Mouse (Mus musculus): Measurements from ENCODE around the gene Slc16a5.
"Not testable (repeated sequence)": the region's sequence is repeated elsewhere in the genome, so short reads cannot be mapped to it uniquely, and the experiment has no call there.

The Slc16a5 gene

DNA sequence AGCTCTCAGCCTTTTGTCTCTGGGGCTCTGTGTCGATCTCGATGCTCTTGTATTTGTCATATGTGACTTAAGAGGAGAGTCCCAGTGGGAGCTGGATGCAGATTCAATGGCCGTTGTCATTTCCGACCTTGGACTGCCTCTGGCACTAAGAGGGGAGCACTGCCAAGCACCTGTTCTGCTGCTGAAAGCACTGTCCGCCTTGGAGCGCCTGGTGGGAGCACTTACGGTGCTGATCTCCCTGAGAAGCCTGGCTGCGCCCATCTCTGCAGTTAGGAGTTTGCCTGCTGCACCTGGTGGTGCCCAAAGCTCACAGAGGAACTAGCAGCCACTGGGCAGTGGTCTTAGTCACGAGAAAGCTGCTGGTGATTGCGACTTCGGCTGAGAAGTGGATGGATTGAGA lies 21.0 kb downstream of the Slc16a5 start:
- DNase-seq = no peak

DNA sequence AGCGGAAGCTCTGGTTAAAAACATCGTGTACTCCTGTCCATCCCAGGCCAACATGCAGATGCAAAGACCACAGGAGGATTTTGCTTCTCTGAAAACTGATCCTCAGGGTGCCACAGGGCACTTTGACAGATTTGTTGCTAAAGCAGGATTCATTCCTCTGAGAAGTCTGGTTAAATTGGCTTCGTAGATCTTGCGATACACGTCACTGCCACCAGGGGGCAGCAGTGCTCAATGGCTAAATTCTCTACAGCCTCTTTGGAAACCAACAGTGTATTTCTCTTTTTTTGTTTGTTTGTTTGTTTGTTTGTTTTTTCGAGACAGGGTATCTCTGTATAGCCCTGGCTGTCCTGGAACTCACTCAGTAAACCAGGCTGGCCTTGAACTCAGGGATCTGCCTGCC lies 21.5 kb downstream of the Slc16a5 start:
- DNase-seq = peak; percentile 66

DNA sequence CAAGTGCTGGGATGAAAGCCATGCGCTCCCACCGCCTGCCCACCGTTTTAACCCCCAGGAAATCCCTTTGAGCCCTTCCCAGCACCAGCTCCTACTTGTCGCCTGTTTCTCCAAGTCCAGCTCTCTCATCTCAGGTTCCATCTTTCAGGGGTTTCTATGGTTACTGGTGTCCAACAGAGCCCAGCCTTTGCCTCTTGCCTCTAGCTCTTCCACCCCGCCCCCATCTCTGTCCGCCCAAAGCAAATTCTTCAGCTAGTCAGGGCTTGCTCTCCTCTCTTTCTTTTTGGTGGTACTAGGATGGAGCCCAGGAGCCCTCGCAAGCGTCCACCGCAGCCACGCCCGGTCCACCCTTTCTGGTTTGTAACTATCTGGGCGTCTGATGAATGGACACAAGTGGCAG lies 22.9 kb downstream of the Slc16a5 start:
- DNase-seq = no peak

DNA sequence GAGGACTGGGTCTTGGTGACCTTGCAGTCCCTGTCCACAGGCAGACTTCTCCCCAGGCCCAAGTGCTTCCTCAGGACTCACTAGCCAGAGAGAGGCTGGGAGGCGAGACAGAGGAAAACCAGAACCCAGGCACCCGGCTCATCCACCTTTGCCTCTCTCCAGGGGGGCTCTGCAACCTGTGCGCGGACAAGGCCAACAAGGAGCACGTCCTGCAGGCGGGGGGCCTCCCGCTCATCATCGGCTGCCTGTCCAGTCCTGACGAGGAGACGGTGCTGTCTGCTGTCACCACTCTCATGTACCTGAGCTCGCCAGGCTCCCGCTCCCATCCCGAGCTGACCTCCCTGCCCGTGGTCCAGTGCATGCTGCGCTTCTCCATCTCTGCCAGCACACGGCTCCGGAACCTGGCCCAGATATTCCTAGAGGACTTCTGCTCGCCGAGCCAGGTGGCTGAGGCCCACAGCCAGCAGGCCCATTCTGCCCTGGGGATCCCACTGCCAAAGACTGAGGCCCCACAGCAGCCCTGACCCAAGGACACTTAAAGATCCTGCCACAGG lies 26.4 kb downstream of the Slc16a5 start:
- peak; percentile 83 for DNase-seq

DNA sequence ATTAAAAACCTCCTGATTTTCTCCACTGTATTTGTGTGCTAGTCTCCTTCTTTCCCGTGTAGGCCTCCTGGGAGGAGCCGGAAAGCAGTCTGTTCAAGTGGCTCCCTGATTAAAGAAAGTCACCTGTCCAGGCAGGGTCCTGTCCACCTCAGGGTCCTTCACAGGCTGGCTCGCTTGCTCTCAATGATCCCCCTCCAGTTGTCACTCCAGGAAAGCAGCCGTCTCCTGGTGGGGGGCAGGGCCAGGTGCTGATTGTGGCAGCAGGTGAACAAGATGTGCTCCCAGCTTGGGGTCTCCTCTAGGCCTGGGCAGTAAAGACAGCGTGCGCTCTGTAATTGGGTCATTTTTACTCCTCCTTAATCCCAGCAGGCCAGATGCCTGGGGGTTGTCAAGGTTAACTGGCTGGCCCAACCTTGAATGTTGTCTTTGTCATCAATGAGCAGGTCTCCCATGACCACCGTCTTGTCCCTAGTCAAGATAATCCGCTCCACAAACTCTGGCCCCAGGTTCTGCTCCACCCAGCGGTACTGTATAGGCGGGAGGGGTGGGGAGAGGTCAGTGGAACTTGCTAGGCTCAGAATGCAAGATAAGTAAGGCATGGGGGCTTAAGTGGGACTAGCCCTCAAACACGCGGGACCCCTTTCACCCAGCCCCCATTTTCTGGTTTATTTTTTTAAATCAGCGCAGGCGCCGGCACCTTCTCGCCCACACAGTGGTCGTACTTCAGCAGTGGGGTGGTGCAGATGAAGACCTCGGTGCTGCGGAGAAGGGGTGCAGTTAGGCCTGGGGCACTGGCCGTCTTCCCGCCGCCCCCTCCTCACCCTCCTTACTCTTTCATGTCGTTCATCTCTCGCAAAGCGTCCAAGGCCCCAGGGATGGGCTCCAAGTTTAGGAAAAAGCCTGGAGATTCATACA lies 28.4 kb downstream of the Slc16a5 start:
- DNase-seq = no peak

DNA sequence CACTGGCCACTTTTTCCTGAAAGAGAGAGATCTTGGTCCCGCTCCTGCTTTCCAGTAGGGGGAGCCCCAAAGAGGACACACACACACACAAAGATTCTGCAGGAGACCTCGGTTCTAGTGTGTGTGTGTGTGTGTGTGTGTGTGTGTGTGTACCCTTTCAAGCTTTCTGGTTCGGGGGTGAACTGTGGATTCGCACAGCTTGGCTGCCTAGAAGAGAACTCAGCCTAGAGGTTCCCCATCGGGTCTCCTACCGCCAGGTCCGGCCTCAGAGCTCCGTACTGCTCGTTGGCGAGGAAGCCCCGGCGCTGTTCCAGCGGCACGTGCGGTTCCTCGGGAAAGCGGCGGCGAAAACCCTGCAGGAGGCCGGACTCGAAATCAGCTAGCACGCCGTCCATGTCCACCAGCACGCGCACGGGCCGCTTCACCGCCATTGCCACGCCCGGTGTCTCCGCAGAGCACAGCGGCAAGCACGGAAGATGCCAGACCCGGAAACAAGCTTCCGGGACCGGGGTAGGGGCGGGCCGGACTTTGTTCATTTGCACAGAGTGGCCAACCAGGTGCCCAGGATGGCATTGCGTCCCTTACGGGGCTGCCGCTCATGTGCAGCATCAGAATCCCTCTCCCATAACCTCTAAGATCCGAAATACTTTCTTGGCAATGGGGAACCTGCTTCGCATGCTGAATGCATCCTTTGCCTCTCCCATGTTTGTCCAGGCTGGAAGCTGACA lies 29.2 kb downstream of the Slc16a5 start, which contains the start of gene Nt5c:
Gene Nt5c, minus strand, starts transcription at position 507 of the 728 bp plus-strand sequence.
- DNase-seq = peak; percentile 85

DNA sequence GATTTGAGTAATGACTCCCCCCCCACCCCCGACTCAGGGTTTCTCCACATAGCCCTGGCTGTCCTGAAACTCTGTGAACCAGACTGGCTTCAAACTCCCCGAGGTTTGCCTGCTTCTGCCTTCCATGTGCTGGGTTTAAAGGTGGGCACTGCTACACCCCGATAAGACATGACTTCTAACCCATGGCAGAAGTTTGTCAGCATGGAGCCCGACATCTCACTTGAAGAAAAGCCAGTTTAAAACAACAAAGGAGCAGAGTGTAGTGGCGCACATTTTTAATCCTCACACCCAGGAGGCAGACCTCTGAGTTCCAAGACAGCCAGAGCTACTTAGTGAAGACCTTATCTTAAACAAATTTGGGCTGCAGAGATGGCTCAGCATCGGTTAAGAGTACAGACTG lies 30.1 kb downstream of the Slc16a5 start:
- no peak for DNase-seq

DNA sequence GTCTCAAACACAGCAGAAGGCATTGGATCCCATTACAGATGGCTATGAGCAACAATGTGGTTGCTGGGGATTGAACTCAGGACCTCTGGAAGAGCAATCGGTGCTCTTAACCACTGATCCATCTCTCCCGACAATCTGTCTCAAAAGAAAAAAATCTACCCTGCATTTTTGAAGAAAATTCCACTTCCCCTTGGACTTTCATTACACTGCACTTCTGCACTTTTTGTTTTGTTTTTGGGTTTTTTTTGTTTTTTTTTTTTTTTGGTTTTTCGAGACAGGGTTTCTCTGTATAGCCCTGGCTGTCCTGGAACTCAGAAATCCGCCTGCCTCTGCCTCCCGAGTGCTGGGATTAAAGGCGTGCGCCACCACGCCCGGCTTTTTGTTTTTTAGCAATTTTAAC lies 34.3 kb downstream of the Slc16a5 start:
- DNase-seq = not testable (repeated sequence)

DNA sequence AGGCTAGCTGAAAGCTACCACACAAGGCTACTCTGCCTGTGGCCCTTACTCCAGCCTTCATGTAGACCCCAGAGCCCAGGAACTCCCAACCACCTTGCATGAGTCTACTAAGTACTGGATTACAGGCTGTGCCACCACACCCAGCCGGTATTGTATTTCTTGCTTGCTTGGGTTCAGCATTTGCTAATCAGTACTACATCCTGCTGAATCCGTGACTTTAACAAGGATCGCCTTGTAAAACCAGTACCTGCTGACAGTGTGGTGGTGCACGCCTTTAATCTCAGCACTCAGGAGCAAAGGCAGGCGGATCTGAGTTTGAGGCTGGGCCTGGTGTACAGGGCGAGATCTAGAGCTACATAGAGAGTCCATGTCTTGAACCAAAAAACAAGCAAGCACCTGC lies 40.4 kb downstream of the Slc16a5 start:
- DNase-seq = no peak

DNA sequence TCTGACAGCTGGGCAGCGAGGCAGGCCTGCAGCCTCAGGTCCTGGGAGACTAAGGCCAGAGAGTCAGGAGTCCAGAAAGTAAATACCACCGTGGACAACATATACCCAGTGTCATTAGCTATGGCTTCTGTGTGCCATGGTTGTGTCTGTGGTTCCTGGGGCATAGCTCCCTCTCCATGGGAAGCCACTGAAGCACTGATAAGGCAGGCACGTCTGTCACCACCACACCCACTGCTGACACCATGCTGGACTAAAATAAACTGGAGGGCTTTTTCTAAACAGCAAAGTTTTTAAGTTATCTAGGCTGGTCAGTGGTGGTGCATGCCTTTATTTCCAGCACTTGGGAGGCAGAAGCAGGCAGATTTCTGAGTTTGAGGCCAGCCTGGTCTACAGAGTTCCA lies 44.3 kb downstream of the Slc16a5 start:
- no peak for DNase-seq

DNA sequence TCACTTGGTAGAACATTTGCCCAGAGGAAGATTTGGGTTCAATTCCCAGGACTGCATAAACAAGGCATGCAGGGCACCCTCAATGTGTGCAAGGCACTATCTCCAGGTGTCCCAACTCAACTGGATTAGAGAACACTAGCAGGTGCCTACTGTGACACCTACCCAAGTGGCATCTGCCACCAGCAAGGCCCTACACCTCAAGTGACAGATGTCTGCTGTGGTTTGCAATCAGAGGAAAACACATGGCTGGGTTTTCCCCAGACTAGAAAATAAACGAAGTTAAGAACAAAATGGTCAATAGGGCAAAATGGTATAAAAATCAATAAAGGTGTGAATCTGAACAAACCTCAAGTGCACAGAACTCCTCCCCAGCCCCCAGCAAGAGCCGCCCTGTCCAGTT lies 45.8 kb downstream of the Slc16a5 start:
- no peak for DNase-seq

DNA sequence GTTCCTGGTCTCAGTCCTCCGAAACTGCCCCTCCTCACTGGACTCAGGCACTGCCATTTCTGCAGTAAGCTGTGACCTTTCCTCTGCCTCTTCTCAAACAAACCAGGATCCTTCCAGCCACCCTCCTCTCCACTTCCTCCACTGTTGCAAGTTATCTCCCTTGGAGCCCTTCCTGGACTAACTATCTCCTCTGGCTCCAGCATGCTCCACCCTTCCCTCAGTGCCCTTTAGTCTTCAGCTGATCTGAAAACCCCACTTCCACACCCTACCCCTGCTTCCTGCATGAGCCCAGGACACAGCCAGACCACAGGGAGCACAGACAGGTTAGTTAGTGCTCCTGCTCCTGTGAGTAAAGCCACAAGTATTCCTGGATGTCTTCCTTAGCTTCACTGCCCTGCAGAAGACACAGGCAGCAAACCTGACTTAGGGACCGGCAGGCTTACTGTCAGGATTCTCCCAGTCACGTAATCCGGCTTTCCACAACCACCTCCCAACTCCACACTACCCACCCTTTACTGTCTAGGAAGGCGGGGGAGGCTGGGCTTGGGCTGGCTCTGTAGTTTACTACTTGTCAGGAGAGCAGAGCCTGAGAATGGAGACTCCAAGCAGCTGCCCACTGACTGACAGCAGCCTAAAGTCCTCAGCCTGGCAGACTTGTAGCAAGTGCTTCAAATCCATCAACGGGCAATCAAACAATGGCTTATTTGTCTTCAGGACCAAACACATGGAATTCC lies 47.7 kb downstream of the Slc16a5 start:
- no peak for DNase-seq

DNA sequence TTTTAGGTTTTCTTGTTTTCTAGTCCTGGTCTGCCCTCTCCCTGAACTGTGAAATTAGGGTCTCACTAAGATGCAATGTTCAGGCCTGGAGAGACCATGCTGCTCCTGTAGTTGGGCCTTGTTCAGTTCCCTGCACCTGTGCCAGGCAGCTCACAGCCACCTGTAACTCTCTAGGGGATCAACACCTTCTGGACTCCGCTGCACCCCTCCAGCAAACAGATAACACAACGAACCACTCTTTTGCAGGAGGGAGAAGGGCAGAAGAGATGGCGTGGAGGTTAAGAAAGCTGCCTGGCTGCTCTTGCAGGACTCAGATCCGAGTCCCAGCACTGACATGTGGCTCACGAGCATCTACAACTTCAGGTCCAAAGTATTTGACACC lies 48.2 kb downstream of the Slc16a5 start:
- DNase-seq = no peak

DNA sequence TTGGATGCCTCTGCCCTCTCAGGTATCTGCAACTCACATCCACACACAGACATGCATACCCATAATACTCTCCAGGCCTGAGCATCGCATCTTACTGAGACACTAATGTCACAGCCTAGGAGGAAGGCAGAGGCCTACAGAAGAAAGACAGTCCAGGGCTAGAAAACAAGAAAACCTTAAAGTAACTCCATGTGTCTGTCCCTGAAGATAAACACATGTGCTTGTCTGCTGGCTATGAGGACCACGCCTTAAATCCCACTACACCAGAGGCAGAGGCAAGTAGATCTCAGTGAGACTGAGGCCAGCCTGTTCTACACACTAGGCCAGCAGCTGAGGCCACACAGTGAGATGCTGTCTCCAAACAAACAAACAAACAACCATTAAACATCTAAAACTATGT lies 48.8 kb downstream of the Slc16a5 start:
- DNase-seq = no peak

DNA sequence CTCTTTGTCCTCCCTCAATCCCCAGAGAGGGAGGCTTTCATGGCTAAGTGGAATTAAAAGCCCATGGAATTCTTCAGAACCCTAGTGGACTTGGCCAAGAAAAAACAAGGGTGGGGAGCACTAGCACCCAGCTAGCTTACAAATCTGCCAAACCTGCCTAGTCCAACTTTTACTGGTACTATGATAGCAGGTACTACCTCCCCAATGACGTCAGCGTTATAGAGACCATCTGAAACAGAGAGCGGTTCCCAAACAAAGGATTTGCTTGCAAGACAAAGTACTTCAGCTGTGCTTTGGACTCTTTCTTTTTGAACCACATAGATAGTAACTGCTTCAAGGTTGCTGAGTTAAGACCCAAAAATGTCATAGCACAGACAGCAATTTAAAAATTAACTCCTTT lies 49.7 kb downstream of the Slc16a5 start:
- DNase-seq = no peak

DNA sequence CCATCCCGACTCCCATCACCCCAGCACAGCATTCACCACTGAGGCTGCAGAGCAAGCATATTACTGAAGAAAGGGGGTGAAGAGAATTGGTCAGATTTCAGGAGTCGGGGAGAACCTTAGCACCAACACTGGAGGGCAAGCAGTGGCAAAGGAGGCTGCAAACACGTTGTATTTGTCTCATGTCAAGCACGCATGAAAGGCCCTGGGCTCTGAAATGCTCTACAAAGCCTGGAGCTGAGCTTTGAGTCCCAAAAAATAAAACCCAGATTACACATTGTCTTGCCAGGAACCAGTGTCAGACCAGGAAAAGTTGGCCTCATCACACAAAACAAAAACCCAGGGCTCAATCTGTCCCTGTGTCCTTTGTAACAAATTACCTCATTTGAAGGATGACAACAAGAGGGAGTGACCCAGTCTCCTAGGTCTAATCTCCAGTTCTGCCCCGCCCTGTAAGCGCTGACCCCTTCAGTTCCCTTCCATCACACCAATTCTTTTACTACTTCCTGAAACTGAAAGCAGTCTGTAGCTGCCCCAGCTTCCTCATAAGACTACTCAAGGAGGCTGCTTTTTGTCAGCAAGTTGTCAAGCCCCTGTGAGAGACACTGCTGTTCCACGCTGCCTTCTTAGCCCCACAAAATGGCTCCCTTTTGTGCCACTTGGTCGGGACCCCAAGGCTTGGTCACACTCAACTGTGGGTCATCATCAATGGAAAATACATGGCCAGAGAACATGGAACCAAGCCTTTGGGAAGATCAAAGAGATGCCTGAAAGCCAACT lies 50.3 kb downstream of the Slc16a5 start:
- no peak for DNase-seq

DNA sequence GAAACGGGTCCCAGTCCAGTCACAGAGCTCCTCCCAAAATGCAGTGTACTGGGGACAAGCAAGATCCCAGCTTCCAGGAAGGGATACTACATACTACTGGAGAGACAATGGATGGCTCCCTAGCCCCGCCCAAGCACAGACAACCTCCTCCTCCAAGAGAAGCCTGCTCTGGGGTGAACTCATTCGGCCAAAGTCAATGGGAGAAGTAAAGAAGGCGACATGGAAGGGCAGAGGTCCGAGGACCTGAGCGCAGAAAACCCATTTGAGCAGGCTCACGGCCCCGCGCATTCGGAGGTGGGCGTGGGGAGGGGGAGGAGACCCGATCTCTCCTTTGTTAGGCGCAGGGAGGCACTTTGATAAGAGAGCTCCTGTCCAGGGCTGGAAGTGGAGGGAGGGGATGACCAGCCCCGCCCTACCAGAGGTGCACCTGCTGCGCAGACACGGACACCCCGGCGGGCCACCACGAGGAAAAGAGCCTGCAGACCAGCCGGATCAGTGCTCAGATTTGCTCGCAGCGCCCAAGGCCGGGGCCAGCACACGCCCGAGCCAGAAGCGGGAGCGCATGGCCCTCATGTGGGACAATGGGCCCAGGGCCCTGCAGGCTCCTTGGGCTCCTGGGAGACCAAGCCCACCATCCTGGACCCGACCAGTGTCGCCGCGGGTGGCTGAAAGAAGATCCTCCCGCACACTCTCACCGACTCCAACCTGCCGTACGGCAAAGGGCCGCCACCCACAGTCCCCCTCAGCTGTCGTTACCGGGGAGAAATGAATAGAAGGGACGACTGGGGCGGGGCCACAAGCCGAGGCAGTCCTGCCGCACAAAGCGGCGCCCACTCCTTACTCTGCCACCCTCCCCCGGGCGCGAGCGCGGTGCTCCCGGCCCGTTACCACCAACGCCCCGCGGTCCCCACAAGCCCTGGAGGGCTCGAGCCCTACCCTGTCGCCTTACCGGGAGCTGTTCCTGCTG lies 51.3 kb downstream of the Slc16a5 start:
- peak; percentile 60 for DNase-seq

DNA sequence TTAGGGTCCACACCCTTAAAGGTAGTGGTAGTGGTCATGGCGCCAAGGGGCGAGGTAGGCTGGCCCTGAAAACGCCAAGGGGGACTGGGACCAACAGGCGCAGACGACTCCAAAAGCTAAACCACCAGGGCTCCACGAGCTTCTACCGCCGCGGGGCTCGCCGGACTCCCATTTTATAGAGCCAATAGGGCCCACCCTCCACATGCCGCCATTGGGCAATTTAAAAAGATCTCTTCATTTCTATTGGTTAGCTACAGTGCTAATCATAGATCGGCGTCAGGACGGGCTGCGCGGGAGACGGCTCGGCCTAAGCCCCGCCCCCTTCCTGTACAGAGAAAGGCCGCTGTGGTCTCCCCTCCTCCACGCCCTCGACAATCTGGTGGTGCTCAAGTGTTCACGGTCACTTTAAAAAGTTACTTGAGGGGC lies 52.0 kb downstream of the Slc16a5 start, which contains the start of gene Jpt1:
Gene Jpt1, minus strand, starts transcription at position 150 of the 426 bp plus-strand sequence.
- DNase-seq = peak; percentile 97

DNA sequence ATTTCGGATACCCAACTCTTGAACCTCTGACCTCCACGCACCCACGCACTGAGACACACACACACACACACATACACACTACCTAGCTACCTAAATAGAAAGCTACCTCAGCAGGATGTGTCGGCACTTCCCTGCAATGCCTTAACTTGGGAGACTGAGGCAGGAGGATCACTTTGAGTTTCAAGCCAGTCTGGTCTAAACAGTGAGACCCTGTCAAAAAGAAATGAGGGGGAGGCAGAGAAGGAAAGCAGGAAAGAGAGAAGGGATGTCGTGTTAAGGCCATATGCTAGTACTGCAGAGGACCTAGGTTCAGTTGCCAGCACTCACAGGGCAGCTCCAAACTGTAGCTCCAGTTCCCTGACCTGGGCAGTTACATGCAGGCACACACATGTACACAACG lies 52.7 kb downstream of the Slc16a5 start:
- DNase-seq = no peak

DNA sequence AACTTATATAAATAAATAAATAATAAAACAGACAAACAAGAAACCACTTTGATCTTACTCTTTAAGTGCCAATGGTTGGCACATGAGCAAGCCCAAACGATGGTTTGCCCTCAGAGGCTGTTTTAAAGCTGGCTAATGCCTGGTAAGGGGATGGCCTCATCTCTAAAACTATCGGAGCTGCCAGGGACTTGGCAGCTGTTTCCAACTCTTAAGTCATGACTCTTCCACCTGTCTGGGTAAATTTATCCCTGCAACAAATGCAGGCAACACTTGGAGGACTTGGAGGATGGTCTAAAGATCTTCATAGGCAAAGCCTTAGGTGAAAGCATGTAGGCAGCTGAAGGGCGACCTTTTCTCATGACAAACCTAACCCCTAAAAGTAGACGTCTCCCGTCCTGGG lies 54.7 kb downstream of the Slc16a5 start:
- DNase-seq = no peak

DNA sequence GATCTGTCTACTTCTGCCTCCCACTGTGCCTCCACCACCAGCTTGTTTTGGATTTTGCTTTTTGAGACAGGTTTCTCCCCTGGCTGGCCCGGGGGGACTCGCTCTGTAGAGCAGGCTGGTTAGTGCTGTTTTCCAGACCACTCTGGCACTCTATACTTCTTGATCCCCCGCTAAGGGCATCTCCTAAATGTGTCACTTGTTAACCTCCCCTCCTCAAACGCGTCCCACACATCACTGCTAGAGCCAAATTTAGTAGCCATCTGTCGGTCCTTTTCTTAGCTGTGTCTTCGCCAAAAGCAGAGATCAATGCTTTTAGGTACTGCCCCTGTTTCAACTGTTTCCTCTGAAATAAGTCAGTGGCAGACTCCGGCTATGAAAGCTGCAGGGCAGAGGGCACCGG lies 56.4 kb downstream of the Slc16a5 start:
- DNase-seq = no peak

Measured in cerebellum, adult 11-12 months (tissue).